Mouse (Mus musculus) liver, postnatal 0 days (tissue): Measurements from ENCODE around the gene Prickle2. TPM values are rescaled to one million over a fixed set of nuclear protein-coding genes. Genes with fewer than 3 reads are reported as not detected.

ENCODE experiments used
- ATAC-seq: fragments of 200-750 bp; cut with Nextera tagmentation; 2 replicates; pipeline ENCODE4 v1.8.0; 2017; ENCODE audit warnings: mild to moderate bottlenecking, moderate library complexity
- DNase-seq: peaks from one replicate; pipeline ENCODE4 v3.0.0-alpha.2; 2016
- H3K27ac ChIP-seq: fragments of 300-500 bp; sonication (generic); 2 replicates; pipeline ENCODE4 v1.5.1; 2014; ENCODE audit warnings: antibody characterized with exemption, moderate library complexity, mild to moderate bottlenecking, low read depth
- H3K27me3 ChIP-seq: fragments of 300-500 bp; sonication (generic); 2 replicates; pipeline ENCODE4 v1.6.1; 2014; ENCODE audit warnings: low read length, control low read depth, mixed read lengths; ENCODE audit not compliant: insufficient read depth
- H3K36me3 ChIP-seq: fragments of 300-500 bp; sonication (generic); replicated peaks from 2 replicates; pipeline ENCODE4 v1.6.1; 2014; ENCODE audit warnings: mild to moderate bottlenecking, control low read depth, low read length, moderate library complexity, mixed read lengths; ENCODE audit not compliant: insufficient read depth
- H3K4me1 ChIP-seq: fragments of 300-500 bp; sonication (generic); 2 replicates; pipeline ENCODE4 v1.6.1; 2014; ENCODE audit warnings: antibody characterized with exemption, mild to moderate bottlenecking, control low read depth; ENCODE audit not compliant: insufficient read depth
- H3K4me2 ChIP-seq: fragments of 300-500 bp; sonication (generic); 2 replicates; pipeline ENCODE4 v1.6.1; 2014; ENCODE audit warnings: low read depth, mild to moderate bottlenecking, low read length, moderate library complexity, mixed read lengths
- H3K4me3 ChIP-seq: fragments of 300-500 bp; sonication (generic); 2 replicates; pipeline ENCODE4 v1.5.1; 2014; ENCODE audit warnings: low read depth, low read length
- H3K9ac ChIP-seq: fragments of 300-500 bp; sonication (generic); replicated peaks from 2 replicates; pipeline ENCODE4 v1.6.1; 2014; ENCODE audit warnings: mild to moderate bottlenecking, moderate library complexity
- H3K9me3 ChIP-seq: fragments of 300-500 bp; sonication (generic); 2 replicates; pipeline ENCODE4 v1.6.1; 2016; ENCODE audit warnings: mild to moderate bottlenecking, control low read depth, low read length, mixed read lengths
- CTCF ChIP-seq: sonication (generic); IDR thresholded peaks from 2 replicates; pipeline ENCODE4 v1.5.1; 2016; ENCODE audit warnings: antibody characterized with exemption, low read depth
- EP300 ChIP-seq: IDR thresholded peaks from 2 replicates; pipeline ENCODE4 v1.6.1; 2016; ENCODE audit warnings: antibody characterized with exemption, low read depth, mild to moderate bottlenecking
- WGBS: fragments of 180-500 bp; shearing (Covaris S2); extraction: QIAGEN DNeasy Blood & Tissue Kit; methylation state at CpG from one replicate; pipeline ENCODE4 v1.1.7; 2014; ENCODE audit not compliant: insufficient replicate concordance; 5-methylcytosine and 5-hydroxymethylcytosine counted together
- polyA plus RNA-seq: library from polyadenylated mRNA; unstranded; fragments of >200 nt; fragmentation: Nextera tagmentation; extraction: Ambion mirVana; gene quantifications from 2 replicates; pipeline ENCODE4 v1.2.1, GENCODE M21; 2015

Prickle2 gene
- polyA plus RNA-seq, 1 experiment from 2014 or later, result 0.28 TPM

DNA sequence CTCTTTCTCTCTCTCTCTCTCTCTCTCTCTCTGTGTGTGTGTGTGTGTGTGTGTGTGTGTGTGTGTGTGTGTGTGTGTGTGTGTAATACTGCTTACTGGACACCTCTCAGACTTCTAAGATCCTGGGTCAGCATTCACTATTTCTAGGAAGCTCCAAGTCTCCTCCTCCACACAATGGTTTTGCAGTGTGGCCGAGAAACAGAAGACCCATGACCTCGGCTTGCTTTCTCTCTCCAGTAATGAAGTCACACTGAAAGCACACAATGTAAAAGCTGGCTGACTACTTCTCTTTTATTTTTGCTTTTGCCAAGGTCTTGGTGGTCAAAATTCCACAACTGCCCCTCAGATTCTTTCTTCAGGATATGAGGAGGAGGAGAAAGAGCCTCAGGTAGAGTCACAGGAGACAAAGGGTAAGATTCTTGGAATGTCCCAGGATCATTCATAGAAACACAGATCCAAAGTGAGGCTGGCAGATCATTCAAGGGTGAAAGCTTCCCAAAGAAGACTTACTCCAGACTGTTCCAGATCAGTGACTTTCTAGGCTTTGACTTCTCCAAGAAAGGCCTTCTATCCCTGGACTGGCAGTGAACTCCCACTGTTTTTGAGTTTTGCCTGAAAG lies 93.7 kb downstream of the Prickle2 start:
- no peaks in the 10 kb centered on the region for H3K36me3 ChIP-seq
- WGBS, result 54% methylated on average over 2 of the region's 2 CpGs
- no peak for ATAC-seq
- no peaks in the 10 kb centered on the region for H3K4me1 ChIP-seq
- no peak overlapping the region for H3K4me3 ChIP-seq
- H3K27ac ChIP-seq, result no peak overlapping the region
- H3K4me2 ChIP-seq, result no peak overlapping the region
- H3K9ac ChIP-seq, result no peak overlapping the region
- DNase-seq, result no peak
- H3K9me3 ChIP-seq, result no peaks in the 10 kb centered on the region
- TF ChIP-seq EP300, result no peak
- TF ChIP-seq CTCF, result no peak
- no peaks in the 10 kb centered on the region for H3K27me3 ChIP-seq

DNA sequence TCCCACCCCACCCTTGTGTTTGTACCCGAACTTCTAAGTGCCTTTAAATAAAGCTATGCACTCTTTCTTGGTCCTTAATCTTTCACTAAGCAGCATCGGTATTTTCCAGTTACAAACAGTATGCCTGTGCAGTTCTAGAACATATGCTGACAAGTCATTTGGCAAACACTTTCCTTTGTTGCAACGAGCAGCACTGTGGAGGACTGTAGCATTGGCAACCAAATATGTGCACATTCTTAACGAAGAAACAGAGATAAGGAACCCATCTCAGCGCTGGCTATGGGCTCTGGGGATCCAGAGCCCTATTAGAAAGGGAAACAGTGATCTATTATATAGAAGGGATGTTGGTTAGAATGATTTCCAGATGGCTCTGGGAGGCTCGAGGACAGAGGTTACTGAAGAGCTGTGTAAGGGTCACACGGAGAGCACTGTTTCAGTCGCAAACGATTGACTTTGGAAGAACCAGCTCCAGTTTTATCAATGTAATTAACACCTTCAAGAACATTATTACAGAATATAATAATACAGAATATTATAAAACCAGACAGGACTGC lies 96.2 kb downstream of the Prickle2 start:
- no peak overlapping the region for H3K27ac ChIP-seq
- no peaks in the 10 kb centered on the region for H3K27me3 ChIP-seq
- TF ChIP-seq CTCF, result no peak
- no peak for TF ChIP-seq EP300
- H3K4me2 ChIP-seq, result no peak overlapping the region
- no peaks in the 10 kb centered on the region for H3K4me1 ChIP-seq
- no peaks in the 10 kb centered on the region for H3K36me3 ChIP-seq
- no peak overlapping the region for H3K9ac ChIP-seq
- DNase-seq (no peak), ATAC-seq (no peak)
- H3K4me3 ChIP-seq, result no peak overlapping the region
- H3K9me3 ChIP-seq, result no peaks in the 10 kb centered on the region
- WGBS, result 63% methylated on average over 9 of the region's 9 CpGs

GRCm38 (mm10) chr6:92609078-92609477 lies 96.9 kb downstream of the Prickle2 start:
- 61% methylated on average over 3 of the region's 3 CpGs for WGBS
- ATAC-seq (no peak), DNase-seq (no peak)
- H3K4me1 ChIP-seq, result no peaks in the 10 kb centered on the region
- no peaks in the 10 kb centered on the region for H3K27me3 ChIP-seq
- no peak overlapping the region for H3K27ac ChIP-seq
- H3K4me3 ChIP-seq, result no peak overlapping the region
- no peak overlapping the region for H3K4me2 ChIP-seq
- no peak for TF ChIP-seq EP300
- TF ChIP-seq CTCF, result no peak
- no peaks in the 10 kb centered on the region for H3K36me3 ChIP-seq
- no peaks in the 10 kb centered on the region for H3K9me3 ChIP-seq
- H3K9ac ChIP-seq, result no peak overlapping the region

DNA sequence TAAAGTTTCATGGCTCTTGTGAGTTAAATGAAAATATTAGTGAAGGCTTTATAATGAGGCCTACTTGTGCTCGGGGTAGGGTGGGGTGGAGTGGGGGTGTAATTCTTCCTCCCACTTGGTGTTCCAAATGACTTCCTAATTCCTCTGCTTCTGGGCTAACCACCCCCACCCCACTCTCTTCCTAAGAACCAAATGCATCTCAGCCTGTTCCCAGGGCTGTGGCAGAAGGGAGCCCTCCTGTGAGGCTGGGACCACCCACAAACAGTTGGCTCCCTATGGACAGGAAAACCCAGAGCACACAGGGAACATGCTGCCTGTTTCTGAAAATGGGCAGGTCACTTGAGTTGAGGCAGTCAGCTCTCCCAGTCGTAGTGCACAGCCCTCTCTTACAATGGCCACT lies 100.8 kb downstream of the Prickle2 start:
- no peak for ATAC-seq

DNA sequence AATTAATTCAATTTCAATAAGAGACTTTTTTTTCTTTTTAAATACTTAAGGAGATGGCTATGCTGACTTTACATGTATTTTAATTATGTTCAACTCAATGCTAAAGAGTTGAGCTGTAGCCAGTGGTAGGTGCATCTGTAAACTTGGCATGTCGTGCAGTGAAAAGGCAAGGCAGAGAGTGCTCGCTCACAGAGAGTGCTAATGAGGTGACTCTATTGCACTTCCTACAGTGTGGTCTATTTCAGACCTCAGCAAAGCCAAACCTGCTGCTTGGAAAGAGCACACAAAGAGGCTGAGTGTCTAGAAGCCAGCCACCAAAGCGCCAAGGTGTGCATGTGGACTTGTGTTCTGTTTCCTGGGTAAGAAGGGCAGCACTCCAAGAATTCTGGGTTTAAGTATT lies 109.6 kb downstream of the Prickle2 start:
- H3K36me3 ChIP-seq, result no peaks in the 10 kb centered on the region
- ATAC-seq (no peak), DNase-seq (no peak)
- H3K9ac ChIP-seq, result no peak overlapping the region
- H3K27ac ChIP-seq, result no peak overlapping the region
- no peak overlapping the region for H3K4me2 ChIP-seq
- no peaks in the 10 kb centered on the region for H3K9me3 ChIP-seq
- TF ChIP-seq EP300 (no peak), CTCF (no peak)
- H3K4me1 ChIP-seq, result no peaks in the 10 kb centered on the region
- H3K4me3 ChIP-seq, result no peak overlapping the region
- no peaks in the 10 kb centered on the region for H3K27me3 ChIP-seq
- 76% methylated on average over 3 of the region's 3 CpGs for WGBS

More for the DNA sequence above, 100.8 kb downstream of the Prickle2 start:
- no peaks in the 10 kb centered on the region for H3K4me1 ChIP-seq
- no peak overlapping the region for H3K9ac ChIP-seq
- no peak overlapping the region for H3K4me3 ChIP-seq
- DNase-seq, result no peak
- TF ChIP-seq CTCF (no peak), EP300 (no peak)
- no peak overlapping the region for H3K4me2 ChIP-seq
- no peaks in the 10 kb centered on the region for H3K9me3 ChIP-seq
- WGBS, result 56% methylated on average over 2 of the region's 2 CpGs
- no peaks in the 10 kb centered on the region for H3K36me3 ChIP-seq
- no peaks in the 10 kb centered on the region for H3K27me3 ChIP-seq
- no peak overlapping the region for H3K27ac ChIP-seq

GRCm38 (mm10) chr6:92589381-92590065 lies 116.4 kb downstream of the Prickle2 start:
- ATAC-seq (no peak), DNase-seq (no peak)
- WGBS, result 57% methylated on average over 5 of the region's 5 CpGs
- Histone ChIP-seq H3K27me3 (no peaks in the 10 kb centered on the region), H3K9ac (no peak overlapping the region), H3K9me3 (no peaks in the 10 kb centered on the region), H3K4me1 (no peaks in the 10 kb centered on the region), H3K4me3 (no peak overlapping the region), H3K27ac (no peak overlapping the region), H3K4me2 (no peak overlapping the region), H3K36me3 (no peaks in the 10 kb centered on the region)
- TF ChIP-seq EP300 (no peak), CTCF (no peak)
